Mouse (Mus musculus) left cerebral cortex, postnatal 4 days (tissue): ENCODE results near the gene Hes5. TPM values are rescaled to one million over a fixed set of nuclear protein-coding genes. Genes with fewer than 3 reads are reported as not detected.

Experiments
- DNase-seq: peaks from one replicate; pipeline ENCODE4 v3.0.0-alpha.2; 2022
- intact Hi-C: fragments of 180-260 bp; cut with DNase I; formaldehyde crosslinking; loops from one replicate; pipeline ENCODE4 v1.15.1; 2025
- total RNA-seq, 2 experiments: library from RNA; stranded (reverse); gene quantifications; 2 replicates each; pipeline ENCODE4 v1.2.3; 2021

Gene Hes5
- total RNA-seq, 2 experiments from 2014 or later, result 56.8 to 74.5 TPM

GRCm38 (mm10) chr4:154941831-154942230 is 18.9 kb upstream of the Hes5 start:
- intact Hi-C loops, result loop anchor here (10.0 kb wide), 1 partner anchor 67 kb away; no protein-coding TSS in a partner anchor
- no peak for DNase-seq

GRCm38 (mm10) chr4:154942632-154943322 is 17.9 kb upstream of the Hes5 start:
- DNase-seq, result no peak
- intact Hi-C loops, result loop anchor here (10.0 kb wide), 1 partner anchor 68 kb away; no protein-coding TSS in a partner anchor

DNA sequence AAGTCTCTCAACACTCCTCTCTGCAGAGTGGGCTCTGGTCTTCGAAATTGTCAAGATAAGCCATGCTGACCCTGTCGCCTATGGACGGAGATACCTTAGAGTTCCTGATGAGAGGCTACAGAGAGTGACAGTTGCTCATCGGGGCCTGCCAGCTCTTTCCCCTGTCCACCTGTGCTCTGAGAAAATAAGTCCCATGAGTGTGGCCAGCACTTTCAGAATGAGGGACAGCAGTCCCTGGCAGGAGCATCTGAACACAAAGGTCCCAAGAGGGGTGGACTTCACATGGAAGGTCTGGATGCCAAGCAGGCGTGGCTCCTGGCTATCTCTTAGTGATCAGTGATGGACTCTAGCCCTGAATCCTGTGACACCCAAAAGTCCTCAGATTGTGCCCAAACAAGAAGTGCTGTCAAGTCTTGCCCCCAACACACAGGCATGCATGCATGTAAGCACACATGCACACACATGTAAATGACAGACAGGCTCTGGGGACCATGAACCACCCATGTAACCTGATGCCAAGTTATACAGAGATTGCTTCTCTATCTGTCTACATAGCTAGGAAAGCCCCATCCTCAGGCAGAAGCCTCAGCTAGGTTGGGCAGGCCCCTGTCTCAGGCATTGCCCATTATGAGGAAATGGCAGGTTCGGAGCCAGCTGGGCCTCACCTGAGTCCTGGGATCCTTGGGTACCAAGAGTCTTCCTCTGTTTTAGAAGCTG is 17.2 kb upstream of the Hes5 start:
- intact Hi-C loops, result loop anchor here (10.0 kb wide), 1 partner anchor 69 kb away; no protein-coding TSS in a partner anchor
- DNase-seq, result no peak

GRCm38 (mm10) chr4:154944121-154944590 is 16.6 kb upstream of the Hes5 start:
- intact Hi-C loops, result loop anchor here (10.0 kb wide), 1 partner anchor 69 kb away; no protein-coding TSS in a partner anchor
- DNase-seq, result peak; percentile 77

DNA sequence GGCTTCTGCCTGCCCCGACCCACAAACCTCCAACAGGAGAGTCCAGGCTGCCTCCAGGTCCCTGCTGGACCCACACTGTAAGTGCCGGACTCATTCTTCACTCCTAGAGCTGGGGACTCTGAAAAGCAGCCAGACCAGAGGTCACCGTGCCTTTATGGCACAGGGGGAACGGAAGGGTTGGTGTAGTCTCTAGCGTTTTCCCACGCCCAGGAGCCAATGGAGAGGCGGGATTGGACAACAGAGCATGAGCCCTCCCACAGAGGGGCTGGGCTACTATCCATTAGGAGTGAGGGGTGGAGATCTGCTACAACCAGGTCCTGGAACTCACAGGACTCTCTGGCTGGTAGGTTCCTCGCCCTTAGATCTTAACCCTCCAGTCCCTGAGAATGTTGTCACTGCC is 14.4 kb upstream of the Hes5 start:
- intact Hi-C loops, result loop anchor here (10.0 kb wide), 1 partner anchor 72 kb away; no protein-coding TSS in a partner anchor
- peak; percentile 82 for DNase-seq

DNA sequence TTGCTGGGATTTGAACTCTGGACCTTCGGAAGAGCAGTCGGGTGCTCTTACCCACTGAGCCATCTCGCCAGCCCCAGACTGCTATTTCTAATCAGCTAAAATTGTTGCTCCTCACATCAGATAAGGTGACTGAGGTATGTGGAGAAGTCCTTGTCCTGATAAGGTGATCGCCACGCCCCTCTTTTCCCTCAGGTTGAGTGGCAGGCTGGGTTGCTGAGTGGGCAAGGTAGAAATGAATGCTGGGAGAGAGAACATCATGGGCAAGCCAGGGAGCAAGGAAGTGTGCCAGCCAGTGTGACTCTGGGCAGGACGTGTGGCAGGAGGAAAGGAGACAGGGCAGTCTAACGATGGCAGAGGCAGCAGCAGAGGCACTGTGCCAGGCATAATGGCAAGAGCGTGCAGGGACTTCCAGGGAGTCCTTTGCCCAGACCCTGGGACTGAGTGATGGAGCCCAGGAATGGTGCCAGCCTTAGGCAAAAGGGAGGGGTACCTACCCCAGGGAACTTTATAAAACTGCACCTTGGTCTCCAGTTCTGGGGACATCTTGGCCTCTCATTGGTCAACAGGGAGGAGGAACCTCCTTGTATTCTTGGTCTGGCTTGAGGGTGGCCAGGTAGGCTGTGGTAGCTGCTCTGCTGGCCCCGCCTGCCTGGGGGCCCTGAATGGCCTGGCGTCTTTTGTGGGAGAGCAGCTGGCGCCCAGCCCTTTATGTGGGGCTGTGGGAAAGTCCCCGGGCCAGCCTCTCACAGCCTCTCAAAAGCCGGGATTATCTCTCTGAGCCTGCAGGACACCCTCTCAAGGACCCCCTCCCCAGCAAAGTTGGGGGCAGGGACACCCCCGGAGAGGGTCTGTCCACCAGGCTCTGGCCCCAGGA is 12.4 kb upstream of the Hes5 start:
- intact Hi-C loops, result loop anchor here (10.0 kb wide), 1 partner anchor 74 kb away; no protein-coding TSS in a partner anchor
- peak; percentile 92 for DNase-seq

DNA sequence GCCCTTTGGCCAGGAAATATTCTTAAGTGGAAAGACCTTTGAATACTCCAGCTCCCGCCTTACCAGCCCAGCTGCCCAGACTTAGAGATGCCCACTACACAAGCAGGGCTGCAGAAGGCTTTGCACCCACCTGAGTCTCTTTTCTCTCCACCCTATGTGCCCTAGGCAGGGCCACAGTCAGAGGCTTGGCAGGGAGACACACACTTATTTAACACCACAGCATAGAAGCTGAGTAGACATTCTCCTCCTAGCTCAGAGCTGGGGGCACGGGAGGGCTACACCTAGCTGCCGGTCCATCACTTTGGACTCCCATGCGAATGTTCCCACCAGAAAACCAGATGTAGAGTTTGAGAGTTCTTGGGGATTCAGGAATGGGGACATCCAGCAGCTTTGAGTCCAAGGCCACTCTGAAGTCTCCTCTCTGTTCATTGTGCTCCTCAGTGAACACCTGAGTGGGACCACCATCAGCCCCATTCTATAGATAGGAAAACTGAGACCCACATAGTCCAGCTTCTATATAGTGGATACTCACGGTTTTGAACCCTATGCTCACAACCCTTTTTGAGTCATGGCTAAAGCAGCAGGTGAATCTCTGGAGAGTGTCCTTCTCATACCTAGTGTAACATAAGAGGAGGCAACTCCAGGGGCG is 11.7 kb upstream of the Hes5 start:
- intact Hi-C loops, result loop anchor here (10.0 kb wide), 1 partner anchor 74 kb away; no protein-coding TSS in a partner anchor
- no peak for DNase-seq

DNA sequence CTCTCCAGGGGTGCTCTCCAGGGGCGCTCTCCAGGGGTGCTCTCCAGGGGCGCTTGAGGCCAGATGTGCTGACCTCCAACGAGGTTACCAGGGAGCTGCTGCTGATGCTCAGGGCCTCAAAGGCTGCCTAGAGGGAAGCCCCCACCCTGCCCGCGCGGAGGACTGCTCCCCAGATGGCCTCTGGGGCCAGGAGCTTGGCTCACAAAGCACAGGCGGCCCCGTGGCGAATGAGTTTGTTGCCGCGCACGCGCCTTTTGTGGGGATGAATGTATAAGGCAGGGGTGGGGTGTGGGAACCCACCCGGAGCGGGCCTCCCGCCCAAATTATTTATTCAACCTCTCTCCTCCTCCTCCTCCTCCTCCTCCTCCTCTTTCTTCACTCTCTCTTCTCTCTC is 11.1 kb upstream of the Hes5 start:
- peak; percentile 47 for DNase-seq
- intact Hi-C loops, result loop anchor here (10.0 kb wide), 1 partner anchor 75 kb away; no protein-coding TSS in a partner anchor

- intact Hi-C loops, result no loop called here
- peak; percentile 84 for DNase-seq
These were observed 8.1 kb upstream of the Hes5 start for GRCm38 (mm10) chr4:154952461-154953241.

DNA sequence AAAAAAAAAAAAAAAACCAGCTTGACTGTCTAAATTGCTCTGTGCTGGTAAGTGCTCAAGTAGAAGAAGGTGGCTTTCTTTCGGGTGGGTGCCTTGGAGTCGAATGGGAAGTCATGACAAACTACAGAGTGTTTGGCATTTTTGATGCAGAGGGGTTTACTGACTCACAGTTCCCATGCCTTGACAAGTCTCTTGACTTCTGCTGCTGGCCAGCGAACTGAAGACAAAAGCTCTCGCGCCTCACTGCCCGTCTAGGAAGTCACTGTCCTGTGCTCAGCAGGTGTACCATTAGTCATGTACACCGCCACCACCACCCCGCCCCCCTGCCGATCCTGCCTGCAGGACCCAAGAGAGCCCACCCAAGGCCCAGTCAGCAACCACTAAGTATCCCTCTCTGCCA is 4.1 kb upstream of the Hes5 start:
- intact Hi-C loops, result no loop called here
- DNase-seq, result no peak

- DNase-seq, result peak; percentile 51
- intact Hi-C loops, result no loop called here
These were observed 3.3 kb upstream of the Hes5 start for GRCm38 (mm10) chr4:154957289-154957993.

GRCm38 (mm10) chr4:154958171-154958570 is 2.6 kb upstream of the Hes5 start:
- DNase-seq, result peak; percentile 92
- intact Hi-C loops, result no loop called here

DNA sequence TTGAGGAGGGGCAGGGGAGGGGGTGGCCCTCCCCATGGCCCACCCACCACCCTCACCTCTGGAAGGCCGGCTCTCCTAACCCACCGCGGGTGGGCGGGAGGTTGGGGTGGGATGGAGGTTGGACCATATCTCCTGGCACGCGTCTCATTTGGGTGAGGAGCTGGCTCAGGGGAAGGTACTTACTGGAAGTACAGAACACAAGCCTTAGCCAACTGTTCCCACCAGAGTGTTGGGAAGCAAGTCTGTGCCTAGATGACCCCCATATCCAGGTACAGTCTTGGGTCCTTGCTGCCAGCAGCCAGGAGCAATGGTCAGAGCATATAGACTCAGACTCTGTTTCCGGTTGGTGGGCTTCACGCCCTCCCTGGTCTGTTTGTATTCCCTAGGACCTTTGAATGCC is 2.1 kb upstream of the Hes5 start:
- no peak for DNase-seq
- intact Hi-C loops, result no loop called here

- intact Hi-C loops, result no loop called here
- no peak for DNase-seq
These were observed 568 bp upstream of the Hes5 start for GRCm38 (mm10) chr4:154960021-154960689.

- no peak for DNase-seq
- intact Hi-C loops, result no loop called here
These were observed 559 bp downstream of the Hes5 start for GRCm38 (mm10) chr4:154961226-154961738.

- intact Hi-C loops, result no loop called here
These were observed 1.2 kb downstream of the Hes5 start for GRCm38 (mm10) chr4:154961911-154962310.

DNA sequence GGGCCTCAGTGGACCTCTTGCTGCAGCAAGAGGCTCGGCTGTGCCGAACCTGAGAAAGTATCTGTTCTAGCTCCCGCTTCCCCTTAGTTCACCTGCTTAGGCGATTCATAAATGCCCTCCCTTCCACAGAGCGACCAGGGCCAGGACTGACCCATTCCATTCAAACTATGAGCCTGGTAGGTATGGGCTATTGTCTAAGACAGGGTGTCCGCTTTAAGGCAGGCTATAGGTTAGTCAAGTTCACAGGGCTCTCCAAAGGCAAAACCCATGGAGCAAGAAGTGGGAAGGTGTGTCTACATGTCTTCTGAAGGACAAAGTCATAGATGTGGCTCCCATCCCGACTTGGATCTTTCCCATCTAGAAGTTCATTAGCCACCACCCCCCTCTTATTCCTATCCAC is 2.0 kb downstream of the Hes5 start:
- no peak for DNase-seq
- intact Hi-C loops, result no loop called here

More at GRCm38 (mm10) chr4:154961911-154962310, 1.2 kb downstream of the Hes5 start:
- DNase-seq, result no peak
